Mouse (Mus musculus): Measurements from ENCODE around the gene Kcnmb3.
"Not testable (repeated sequence)": the region's sequence is repeated elsewhere in the genome, so short reads cannot be mapped to it uniquely, and the experiment has no call there.

The Kcnmb3 gene

DNA sequence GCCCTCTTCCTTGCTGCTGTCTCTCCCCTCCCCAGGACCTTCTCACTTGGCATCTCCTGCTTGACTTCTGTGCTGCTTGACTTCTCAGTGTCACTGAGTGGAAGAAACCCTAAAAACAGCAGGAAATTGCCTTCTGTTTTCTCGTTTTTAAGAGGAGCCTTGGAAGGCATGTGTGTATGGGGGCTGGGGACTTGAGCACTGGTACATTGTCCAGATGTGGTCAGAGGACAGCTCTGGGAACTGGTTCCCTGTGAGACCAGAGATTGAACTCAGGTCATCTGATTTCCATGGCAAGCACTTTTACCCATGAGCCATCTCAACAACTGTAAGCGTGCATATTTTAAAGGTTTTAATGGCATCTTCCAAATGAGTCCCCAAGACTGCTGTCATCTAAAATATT is 58.0 kb downstream of the Kcnmb3 start:
- DNase-seq (ENCODE audit: low spot score), result no peak

DNA sequence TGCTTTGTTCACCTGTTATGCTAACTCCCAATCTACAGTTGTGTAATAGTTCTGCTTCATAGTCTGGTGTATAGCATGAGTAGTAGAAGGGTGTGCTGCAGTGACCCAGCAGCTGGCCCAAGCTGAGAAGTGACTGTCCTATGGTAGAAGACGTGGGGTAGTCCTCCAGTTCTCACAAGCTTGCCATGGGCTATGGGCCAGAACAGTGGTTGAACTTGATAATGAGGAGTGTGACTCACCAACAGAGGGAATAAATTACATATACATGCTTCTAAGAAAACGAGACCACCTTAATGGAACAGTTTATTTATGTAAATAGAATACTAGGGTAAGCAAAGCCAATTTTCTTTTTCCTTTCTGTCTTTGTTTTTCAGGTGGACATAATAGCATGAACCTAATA is 61.6 kb downstream of the Kcnmb3 start:
- DNase-seq (ENCODE audit: low spot score), result no peak

DNA sequence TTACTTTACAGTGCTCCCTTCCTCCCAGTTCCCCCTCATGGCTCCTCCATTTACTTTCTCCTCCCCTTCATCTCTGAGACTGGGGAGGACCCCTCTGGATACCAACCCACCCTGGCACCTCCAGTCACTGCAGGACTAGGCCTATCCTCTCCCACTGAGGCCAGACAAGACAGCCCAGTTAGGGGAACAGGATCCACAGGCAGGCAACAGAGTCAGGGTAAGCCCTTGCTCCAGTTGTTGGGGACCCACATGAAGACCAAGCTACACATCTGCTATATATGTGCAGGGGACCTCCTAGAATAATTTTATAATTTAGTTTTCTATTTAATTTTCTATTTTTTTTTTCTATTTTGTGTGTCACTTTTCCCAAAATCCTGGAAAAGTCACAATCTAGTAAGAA is 62.7 kb downstream of the Kcnmb3 start:
- DNase-seq (ENCODE audit: low spot score), result not testable (repeated sequence)

DNA sequence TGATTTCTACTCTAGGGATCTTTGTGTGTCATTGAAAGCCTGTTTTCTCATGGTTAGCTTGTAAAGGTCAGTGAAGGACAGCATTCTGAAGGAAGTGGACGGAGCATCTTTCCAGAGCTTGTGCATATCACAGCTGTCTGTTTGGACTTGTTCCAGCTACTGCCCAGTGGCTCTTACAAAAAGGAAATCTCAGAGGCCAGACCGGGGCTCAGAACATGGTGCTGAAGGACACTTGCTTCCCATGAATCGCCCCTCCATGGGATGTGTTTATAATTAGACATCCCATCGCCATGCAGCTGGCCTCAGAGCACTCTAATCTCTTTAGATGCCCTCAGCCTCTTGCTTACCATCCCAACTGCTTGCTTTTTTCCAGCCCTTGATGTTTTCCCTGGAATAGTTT is 63.1 kb downstream of the Kcnmb3 start:
- no peak for DNase-seq (ENCODE audit: low spot score)

DNA sequence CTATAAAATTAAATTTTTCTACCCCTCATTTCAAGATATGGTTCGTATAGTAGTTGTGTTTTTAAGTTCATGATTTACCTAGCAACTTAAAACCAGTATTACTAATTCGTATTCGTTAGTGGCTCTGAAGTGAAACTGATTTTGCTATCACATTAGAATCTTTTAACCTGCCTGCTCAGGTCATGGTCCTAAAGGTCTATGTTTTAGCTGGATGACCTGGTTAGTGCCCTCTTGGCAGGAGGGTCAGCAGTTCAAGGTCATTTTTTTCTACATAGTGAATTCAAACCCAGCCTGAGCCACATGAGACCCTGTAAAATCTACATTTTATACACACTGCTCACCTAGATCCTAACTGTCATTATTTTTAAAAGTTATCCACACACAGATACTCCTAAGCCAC is 63.7 kb downstream of the Kcnmb3 start:
- DNase-seq (ENCODE audit: low spot score), result no peak

DNA sequence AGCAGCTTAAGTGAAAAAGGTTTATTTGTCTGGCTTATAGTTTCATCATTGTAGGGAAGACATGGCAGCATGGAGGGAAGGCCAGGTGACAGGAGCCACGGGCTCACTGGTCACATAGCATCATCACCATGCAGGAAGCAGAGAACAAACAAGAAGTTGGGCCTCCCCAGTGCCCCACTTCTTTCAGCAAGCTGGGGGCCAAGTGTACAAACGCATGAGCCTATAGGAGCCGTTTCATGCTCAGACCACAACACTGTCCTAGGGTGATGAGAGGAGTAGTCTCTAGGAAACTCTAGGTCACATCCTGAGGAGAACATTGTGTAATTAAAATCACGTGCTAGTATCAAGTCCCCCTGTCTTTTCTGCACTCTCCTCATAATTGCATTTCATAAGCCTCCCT is 64.3 kb downstream of the Kcnmb3 start:
- DNase-seq (ENCODE audit: low spot score), result no peak

Data from urinary bladder, postnatal 14 days (tissue).